ENCODE assay signal across 8 mouse cellular contexts in the genomic region with DNA sequence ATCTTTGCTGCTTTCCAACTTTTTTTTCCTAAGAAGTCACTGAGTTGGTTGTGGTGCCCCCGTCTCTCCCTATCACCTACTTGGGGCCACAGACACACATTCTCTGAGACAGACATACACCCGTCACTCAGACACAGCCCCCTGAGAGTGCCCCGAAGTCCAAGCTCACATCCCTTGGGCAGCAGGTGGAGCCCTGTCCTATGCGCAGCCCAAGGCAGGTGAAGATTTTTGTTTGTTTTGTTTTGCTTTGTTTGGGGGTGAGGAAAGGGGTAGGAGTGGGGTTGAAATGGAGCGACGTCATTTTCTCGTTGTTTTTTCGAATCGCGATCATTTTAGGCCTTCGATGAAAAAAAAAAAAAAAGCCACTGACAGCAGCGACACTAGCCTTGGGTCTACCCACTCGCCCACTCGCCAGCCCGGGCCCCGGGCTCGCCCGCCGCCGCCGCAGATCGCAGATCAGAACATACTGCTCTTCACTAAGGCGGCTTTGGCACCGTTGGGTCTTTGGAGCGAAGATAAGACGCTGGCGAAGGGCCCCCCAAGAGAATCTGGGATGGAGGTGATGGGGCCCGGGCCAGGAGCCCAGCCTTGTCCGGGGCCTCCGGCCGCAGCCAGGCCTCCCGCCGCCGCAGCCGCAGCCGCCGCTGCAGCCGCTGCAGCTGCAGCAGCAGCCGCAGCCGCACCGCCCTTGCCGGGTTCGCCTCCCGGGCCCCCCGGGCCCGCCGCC. TPM values are rescaled to one million over a fixed set of nuclear protein-coding genes. Genes with fewer than 3 reads are reported as not detected.
DNase-seq lines count a peak whose midpoint lies in the region; ATAC-seq and TF ChIP-seq lines count a peak whose summit lies in the region.

No protein-coding gene starts in this region.

- H3K9ac ChIP-seq in embryonic facial prominence, embryonic 15.5 days, result no peak overlapping the region
- H3K9ac ChIP-seq in hindbrain, embryonic 14.5 days, result peak overlapping the region; percentile 32

- H3K4me2 ChIP-seq in embryonic facial prominence, embryonic 15.5 days (replicated peaks), result peak overlapping the region; percentile 50
- H3K4me2 ChIP-seq in hindbrain, embryonic 14.5 days (replicated peaks), result peak overlapping the region; percentile 39

- no peaks in the 10 kb centered on the region for H3K4me1 ChIP-seq in lung, adult 2 months (ENCODE audit: control insufficient read depth, insufficient read depth, low read length)
- peaks cover 9% of the 10 kb centered on the region for H3K4me1 ChIP-seq in embryonic facial prominence, embryonic 15.5 days
- H3K4me1 ChIP-seq in hindbrain, embryonic 14.5 days (replicated peaks; ENCODE audit: control insufficient read depth, insufficient read depth, low read length), result no peaks in the 10 kb centered on the region
- H3K4me1 ChIP-seq in thymus, adult 2 months (replicated peaks; ENCODE audit: control insufficient read depth, insufficient read depth, low read length), result no peaks in the 10 kb centered on the region

- no peaks in the 10 kb centered on the region for H3K9me3 ChIP-seq in embryonic facial prominence, embryonic 15.5 days (replicated peaks)
- no peaks in the 10 kb centered on the region for H3K9me3 ChIP-seq in hindbrain, embryonic 14.5 days (ENCODE audit: control insufficient read depth, low read length)

- H3K27me3 ChIP-seq in embryonic facial prominence, embryonic 15.5 days, result peaks cover 91% of the 10 kb centered on the region
- peaks cover 95% of the 10 kb centered on the region for H3K27me3 ChIP-seq in hindbrain, embryonic 14.5 days (ENCODE audit: control insufficient read depth, insufficient read depth, low read length)
- peaks cover 15% of the 10 kb centered on the region for H3K27me3 ChIP-seq in thymus, adult 2 months (ENCODE audit: control insufficient read depth, insufficient read depth, low read length)

- TF ChIP-seq CTCF in lung, adult 2 months (IDR thresholded peaks at IDR 0.05; ENCODE audit: insufficient read depth, low read length), result no peak
- TF ChIP-seq CTCF in thymus, adult 2 months (IDR thresholded peaks at IDR 0.05; ENCODE audit: borderline replicate concordance, control insufficient read depth, extremely low read depth, insufficient read depth, low read length, poor library complexity), result no peak

- no peak for TF ChIP-seq POLR2A in lung, adult 2 months (IDR thresholded peaks at IDR 0.05; ENCODE audit: borderline replicate concordance, extremely low read depth, low read depth, low read length)
- TF ChIP-seq POLR2A in thymus, adult 2 months (IDR thresholded peaks at IDR 0.05; ENCODE audit: control insufficient read depth, extremely low read depth, insufficient read depth, low read length, poor library complexity), result no peak

- H3K27ac ChIP-seq in embryonic facial prominence, embryonic 15.5 days (replicated peaks), result no peak overlapping the region
- peak overlapping the region; percentile 60 for H3K27ac ChIP-seq in hindbrain, embryonic 14.5 days
- no peak overlapping the region for H3K27ac ChIP-seq in thymus, adult 2 months (ENCODE audit: control insufficient read depth, insufficient read depth, low read length)

- no peak overlapping the region for H3K4me3 ChIP-seq in lung, adult 2 months (replicated peaks; ENCODE audit: extremely low read depth, low read depth, low read length)
- H3K4me3 ChIP-seq in embryonic facial prominence, embryonic 15.5 days (replicated peaks), result peak overlapping the region; percentile 34
- H3K4me3 ChIP-seq in hindbrain, embryonic 14.5 days (replicated peaks; ENCODE audit: low read length), result peak overlapping the region; percentile 28
- no peak overlapping the region for H3K4me3 ChIP-seq in thymus, adult 2 months (ENCODE audit: control insufficient read depth, insufficient read depth, low read length)

- DNase-seq in lung, adult 2 months, result peak; percentile 8
- no peak for DNase-seq in lung, postnatal 10 days
- DNase-seq in hindbrain, embryonic 14.5 days (ENCODE audit: low spot score), result no peak
- DNase-seq in neural tube, embryonic 10.5 days (ENCODE audit: extremely low spot score, low spot score), result peak; percentile 75
- DNase-seq in adipocyte (ENCODE audit: low spot score), result no peak
- no peak for DNase-seq in thymus, adult 2 months
- DNase-seq in T-cell, adult 2 months (ENCODE audit: low spot score), result no peak

- 3% methylated on average over 47 of the region's 47 CpGs for WGBS in lung, adult 2 months
- WGBS in embryonic facial prominence, embryonic 15.5 days, result under 1% methylated on average over 47 of the region's 47 CpGs
- 1% methylated on average over 47 of the region's 47 CpGs for WGBS in hindbrain, embryonic 14.5 days
- WGBS in thymus, adult 2 months, result 3% methylated on average over 47 of the region's 47 CpGs

- no peak for ATAC-seq in embryonic facial prominence, embryonic 15.5 days (ENCODE audit: insufficient number of reproducible peaks, low FRiP score, low TSS enrichment, low read depth)
- no peak for ATAC-seq in hindbrain, embryonic 14.5 days (ENCODE audit: low FRiP score)

- H3K36me3 ChIP-seq in embryonic facial prominence, embryonic 15.5 days, result no peaks in the 10 kb centered on the region
- H3K36me3 ChIP-seq in hindbrain, embryonic 14.5 days (replicated peaks; ENCODE audit: control insufficient read depth, insufficient read depth), result no peaks in the 10 kb centered on the region
- no peaks in the 10 kb centered on the region for H3K36me3 ChIP-seq in thymus, adult 2 months (ENCODE audit: control insufficient read depth, insufficient read depth, low read length)

RNA-seq across cellular contexts. Expression of a gene that starts 3.3 kb away (rescaled TPM):
- polyA plus RNA-seq in lung, adult 2 months (2012; rRNA removed), result 0.05 TPM in 2 replicates
- 0.20 and 0.23 TPM in 2 replicates for polyA plus RNA-seq in embryonic facial prominence, embryonic 15.5 days (2015; fragmentation: Nextera tagmentation; extraction: Ambion mirVana)
- 24.3 and 27.3 TPM in 2 replicates for polyA plus RNA-seq in hindbrain, embryonic 14.5 days (2014; fragmentation: Nextera tagmentation; extraction: Ambion mirVana)
- 0.10 TPM in 1 of 2 replicates, not detected in the other for polyA plus RNA-seq in thymus, adult 2 months (2012; rRNA removed)

Comparison
In these comparisons a context has a peak if more than half of its experiments do, and no peak if none do; other contexts are left out.
1. DNase-seq: peak in lung, adult 2 months (single experiment) and neural tube, embryonic 10.5 days (single experiment); none in lung, postnatal 10 days (single experiment), hindbrain, embryonic 14.5 days (single experiment), adipocyte (single experiment), thymus, adult 2 months (single experiment) and T-cell, adult 2 months (single experiment).
2. H3K4me3 ChIP-seq: peak in embryonic facial prominence, embryonic 15.5 days (single experiment) and hindbrain, embryonic 14.5 days (single experiment); none in lung, adult 2 months (single experiment) and thymus, adult 2 months (single experiment).
3. RNA of a gene that starts 3.3 kb away (polyA plus RNA-seq): 24.3 to 27.3 TPM in hindbrain, embryonic 14.5 days; 0.20 to 0.23 TPM in embryonic facial prominence, embryonic 15.5 days, 0.05 TPM in lung, adult 2 months and 0.10 TPM in thymus, adult 2 months; every median in the first group is over 10 times any median in the second.